Mouse (Mus musculus): ENCODE data around the gene Mypn.

The Mypn gene

DNA sequence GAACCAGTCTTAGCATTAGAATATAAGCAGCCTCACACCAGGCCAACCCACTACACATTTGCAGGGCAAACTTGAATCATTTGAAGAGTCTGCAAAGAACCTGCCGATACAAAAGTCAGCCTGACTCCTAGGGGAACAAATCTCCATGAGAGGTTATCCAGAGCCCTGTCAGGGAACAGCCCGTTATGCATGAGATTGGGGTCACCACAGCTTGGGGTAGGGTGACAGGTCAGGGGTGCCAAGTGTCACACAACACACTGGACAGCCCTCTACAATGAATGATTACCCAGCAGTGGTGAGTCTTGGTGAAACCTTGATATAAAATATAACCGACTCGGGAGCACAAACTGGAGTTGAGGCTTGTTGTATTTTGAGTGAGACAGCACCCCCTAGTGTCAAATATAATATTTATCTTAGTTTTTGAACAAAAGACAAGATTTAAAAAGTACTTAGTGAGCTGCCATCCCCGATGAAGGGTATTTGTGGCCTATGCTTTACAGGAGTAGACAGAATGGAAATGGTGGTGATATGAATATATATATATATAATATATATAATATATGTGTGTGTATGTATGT, 90.6 kb downstream of the Mypn start:
- peak; percentile 8 for DNase-seq (ENCODE audit: low read depth)

DNA sequence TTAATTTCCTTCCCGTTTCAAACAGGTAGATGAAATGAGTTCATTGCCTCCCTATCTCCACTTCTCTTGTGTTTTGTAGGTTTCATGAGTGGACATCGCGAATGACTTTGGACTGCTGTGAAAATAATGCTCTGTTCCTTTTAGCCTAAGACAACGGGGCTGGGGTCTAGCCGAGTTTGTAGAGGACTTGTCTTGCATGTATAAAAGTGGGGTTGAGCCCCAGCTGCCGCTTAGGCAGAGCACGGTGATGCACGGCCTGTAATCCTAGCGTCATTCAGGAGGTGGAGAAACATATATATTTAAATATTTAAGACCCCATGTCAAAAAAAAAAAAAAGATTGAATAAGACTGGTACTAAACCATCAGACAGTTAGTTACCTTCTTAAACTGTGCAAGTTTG, 103.1 kb downstream of the Mypn start:
- no peak for DNase-seq (ENCODE audit: low read depth)

DNA sequence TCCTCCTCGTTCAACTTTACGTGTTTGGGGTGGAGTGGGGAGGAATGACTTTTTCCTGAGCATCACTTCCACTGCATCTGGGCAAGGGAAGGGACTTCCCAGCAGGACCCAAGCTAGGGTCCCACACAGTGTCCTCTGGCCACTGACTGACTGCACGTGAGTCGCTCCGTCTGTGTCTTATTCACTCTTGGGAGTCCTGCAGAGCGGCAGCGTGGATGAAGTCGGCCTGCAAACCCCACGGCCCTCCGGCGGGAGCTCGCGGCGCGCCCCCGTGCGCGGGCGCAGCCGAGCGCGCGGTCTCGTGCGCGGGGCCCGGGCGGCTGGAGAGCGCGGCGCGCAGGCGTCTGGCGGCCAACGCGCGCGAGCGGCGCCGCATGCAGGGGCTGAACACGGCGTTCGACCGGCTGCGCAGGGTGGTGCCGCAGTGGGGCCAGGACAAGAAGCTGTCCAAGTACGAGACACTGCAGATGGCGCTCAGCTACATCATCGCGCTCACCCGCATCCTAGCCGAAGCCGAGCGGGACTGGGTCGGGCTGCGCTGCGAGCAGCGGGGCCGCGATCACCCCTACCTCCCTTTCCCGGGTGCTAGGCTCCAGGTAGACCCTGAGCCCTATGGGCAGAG, 103.7 kb downstream of the Mypn start:
- DNase-seq (ENCODE audit: low read depth) = no peak

DNA sequence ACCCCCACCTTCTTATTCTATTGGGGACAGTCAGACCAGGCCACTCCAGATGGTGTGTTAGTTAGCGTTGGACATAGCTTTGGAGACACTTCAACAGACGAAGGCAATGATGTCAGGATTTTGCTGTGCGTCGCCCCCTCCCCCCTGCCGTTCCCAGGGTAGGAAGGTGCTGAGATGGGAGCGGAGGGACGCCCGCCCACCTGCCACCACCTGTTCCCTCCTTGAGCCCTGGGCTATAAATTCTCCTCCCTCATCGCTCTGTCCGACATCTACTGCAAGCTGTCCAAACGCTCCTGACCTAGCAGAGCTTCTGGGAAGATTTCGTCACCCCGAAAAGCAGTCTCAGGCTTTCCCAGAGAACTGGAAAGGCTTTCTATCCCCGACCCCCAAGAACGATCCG, 104.2 kb downstream of the Mypn start, which contains the start of gene Atoh7:
Atoh7 (plus strand) TSS at position 131 of the 400 bp plus-strand sequence.
- no peak for DNase-seq (ENCODE audit: low read depth)

DNA sequence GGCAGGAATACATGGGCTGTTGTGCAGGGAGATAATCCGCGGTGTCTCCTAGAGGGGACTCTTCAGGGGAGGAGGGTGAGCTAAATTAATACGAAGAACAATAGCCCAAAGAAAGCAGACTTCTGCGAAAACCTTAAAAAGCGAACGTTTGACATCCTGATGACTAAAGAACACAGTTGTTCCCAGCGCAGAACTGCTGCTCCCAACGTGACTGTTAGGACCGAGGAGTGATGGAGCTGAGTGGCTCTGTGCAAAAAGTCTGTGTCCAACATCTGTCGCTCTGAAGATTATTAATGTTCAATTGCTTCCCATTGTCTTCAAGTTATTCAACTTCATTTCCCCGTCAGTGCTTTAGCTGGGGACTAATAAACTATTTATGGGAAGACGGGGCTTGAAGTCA, 105.6 kb downstream of the Mypn start:
- DNase-seq (ENCODE audit: low read depth) = no peak

- DNase-seq (ENCODE audit: low read depth) = no peak
Observed at GRCm38 (mm10) chr10:63096757-63097156, 107.0 kb downstream of the Mypn start.

DNA sequence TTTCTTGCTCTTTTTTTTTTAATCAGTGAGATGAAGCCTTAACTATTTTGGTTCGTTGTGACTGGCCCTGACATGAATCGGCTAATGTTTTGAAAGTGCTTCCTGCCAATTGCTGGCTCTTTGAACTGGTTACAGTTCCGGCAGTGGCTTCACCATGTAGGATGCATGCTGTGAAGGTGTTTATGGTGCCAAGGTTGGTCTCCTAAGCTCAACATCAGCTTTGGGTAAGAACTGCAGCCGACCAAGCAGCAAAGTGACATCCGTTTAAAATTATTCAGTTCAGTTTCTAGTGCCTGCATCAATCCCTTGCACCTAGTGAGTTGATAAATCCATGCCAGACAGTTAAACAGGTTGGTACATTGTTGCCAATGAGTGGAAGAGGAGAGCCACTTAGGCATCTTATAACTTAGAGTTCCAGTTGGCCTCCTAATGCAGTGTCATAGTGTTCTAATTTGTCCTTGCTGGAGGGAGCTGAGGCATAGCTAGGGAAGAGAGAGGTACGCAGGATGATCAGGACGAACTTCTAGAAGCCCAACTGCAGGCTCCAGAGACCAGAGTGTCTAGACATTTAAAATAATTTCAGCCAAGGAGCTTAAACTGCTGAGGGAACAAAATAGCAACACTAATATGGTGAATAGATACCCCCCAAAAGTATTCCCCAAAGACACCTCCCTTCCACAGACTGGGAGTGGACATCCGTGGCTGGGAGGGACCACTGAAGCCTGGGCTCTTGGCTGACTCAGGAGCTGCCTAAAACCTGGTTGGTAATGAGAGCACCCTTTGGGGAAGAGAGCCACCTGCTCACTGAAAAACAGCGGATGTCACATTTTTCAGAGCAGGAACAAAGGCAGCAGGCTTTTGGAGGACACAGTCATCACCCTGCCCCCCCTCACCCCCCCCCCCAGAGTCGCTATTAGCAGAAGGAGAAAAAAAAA, 110.9 kb downstream of the Mypn start:
- no peak for DNase-seq (ENCODE audit: low read depth)

DNA sequence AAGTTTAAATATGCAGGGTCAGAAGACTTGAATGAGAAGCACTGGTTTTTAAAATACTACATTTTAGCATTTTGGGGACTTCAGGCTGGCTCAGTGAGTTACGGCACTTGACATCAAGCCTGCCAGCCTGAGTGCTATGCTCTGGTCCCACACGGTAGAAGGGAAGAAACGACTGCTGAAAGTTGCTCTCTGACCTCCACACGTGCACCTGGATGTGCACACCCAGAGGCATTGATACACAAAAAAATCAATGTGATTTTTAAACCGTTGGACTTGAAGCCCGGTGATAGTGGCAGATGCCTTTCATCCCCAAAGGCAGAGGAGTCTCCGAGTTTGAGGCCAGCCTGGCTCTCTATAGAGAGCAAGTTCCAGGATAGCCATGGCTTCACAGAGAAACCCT, 111.8 kb downstream of the Mypn start:
- no peak for DNase-seq (ENCODE audit: low read depth)

DNA sequence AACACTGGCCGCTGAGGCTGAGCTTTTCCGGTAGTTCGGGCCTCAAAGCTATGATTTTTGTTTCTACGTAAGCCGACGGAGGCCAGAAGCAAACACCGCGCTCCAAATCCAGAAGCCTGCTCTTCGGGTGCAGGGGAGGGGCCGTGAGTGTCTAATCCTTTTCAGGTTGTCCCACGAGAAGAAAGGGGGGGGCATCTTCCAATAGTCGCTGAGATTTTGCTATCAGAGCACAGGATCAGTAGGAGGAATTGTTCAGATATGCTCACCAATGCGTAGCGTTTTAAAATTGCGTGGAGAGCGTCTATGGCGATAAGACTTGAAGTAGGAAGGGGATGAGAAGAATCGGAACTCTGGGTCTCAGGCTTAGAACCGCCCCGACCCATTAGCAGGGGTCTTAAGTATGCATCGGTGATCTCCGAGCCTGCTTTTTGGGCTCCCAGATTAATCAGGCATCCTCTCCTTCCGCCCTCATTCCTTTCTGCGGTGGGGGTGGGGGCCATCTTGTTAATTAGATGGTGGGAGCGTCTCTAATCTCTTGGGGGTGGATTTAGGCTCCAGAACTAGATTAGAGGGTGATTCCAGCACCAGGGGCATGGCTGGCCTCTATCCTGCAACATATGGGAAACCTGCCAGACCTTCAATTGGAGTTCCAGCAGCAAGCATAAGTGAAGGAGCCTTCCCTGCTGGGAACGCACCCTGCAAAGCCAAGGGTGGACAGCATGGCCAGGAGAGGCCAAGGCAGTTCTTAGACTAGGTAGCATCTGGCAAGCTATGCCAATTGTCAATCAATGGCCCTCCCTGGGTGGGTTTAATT, 113.8 kb downstream of the Mypn start:
- DNase-seq (ENCODE audit: low read depth) = no peak

DNA sequence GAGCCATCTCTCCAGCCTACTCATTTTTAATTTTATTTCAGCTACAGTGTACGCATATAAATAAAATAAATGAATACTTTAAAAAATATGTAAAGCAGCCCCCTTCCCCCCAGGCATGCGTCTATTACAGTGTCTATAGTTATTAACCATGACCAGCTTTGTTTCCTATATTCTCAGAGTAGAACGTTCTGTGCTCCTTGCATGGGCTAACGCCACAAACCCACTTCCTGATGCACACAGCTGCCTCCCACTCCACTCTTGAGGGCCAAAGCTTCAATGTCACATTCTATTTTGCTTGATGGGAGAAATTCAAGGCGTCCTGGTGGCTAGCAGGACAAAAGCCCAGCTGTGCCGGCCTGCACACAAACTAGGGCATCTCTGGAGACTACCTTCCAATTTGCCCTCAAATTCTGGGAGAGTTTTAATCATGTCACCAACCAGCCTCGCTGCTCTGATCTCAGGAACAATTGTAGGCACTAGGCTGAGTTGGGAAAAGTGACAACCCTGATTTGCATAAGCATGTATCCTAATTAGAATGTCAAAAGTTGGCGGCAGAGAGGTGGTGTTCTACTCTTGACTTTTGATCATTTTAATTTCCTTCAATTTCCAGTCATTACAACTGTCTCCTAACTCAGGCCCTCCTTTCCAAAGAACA, 114.5 kb downstream of the Mypn start:
- DNase-seq (ENCODE audit: low read depth) = no peak

GRCm38 (mm10) chr10:63086304-63086703, 117.4 kb downstream of the Mypn start:
- no peak for DNase-seq (ENCODE audit: low read depth)

DNA sequence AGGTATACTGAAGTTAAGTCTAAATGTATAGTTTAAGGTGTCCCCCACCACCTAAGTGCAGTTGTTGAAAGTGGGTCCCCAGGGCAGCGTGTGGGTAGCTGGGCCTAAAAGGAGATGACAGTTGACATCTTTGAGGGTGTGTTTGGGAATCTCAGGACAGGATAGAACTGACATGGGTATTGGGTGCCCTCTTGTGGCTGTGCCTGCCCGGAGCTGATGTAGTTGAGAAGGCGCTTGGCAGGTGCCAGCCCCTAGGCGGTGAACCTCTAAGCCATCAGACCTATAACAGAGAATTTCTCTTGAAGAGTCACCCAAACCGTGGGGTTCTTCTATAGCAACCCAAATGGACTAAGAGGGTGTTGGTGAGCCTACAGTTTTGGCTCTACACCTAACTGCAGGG, 137.8 kb downstream of the Mypn start:
- peak; percentile 44 for DNase-seq (ENCODE audit: low read depth)

Data from fibroblast of lung, adult 2 months (primary cell).